Mouse (Mus musculus) heart, adult 2 months (tissue): ENCODE measurements around the gene Narf.

ENCODE experiments used
- CTCF ChIP-seq: fragments of 200-600 bp; IDR thresholded peaks from 2 replicates; pipeline ENCODE4 v1.8.1; 2022; ENCODE audit warnings: antibody characterized with exemption, mild to moderate bottlenecking, moderate library complexity
- EP300 ChIP-seq: fragments of 200-500 bp; IDR thresholded peaks from 2 replicates; pipeline ENCODE4 v1.6.1; 2011; ENCODE audit warnings: low read depth, low read length, control low read depth; ENCODE audit not compliant: insufficient read depth
- POLR2A ChIP-seq: fragments of 200-500 bp; IDR thresholded peaks from 2 replicates; pipeline ENCODE4 v1.6.1; 2011; ENCODE audit warnings: mild to moderate bottlenecking, low read depth, low read length, control low read depth; ENCODE audit not compliant: insufficient read depth

DNA sequence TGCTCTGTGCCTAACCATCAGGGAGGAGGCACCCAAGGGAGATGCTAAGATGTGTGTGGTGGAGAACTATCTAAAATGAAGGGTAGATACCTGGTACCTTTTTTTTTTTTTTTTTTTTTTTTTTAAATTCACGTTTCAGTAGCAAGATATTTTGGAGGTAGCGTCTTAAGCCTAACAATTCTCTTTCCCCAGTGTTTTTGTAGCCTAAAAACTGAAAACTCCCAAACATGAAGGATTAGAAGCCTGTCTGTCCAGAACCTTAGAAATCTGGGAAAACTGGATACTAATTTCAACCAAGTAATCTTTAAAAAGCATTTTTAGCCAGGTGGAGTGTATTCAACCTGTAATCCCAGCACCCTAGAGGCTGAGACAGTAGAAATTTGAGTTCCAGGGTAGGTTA lies 24.0 kb downstream of the Narf start:
- no peak for TF ChIP-seq CTCF
- TF ChIP-seq POLR2A = no peak
- no peak for TF ChIP-seq EP300
